Mouse (Mus musculus): ENCODE results near the gene E330021D16Rik.

Gene E330021D16Rik

DNA sequence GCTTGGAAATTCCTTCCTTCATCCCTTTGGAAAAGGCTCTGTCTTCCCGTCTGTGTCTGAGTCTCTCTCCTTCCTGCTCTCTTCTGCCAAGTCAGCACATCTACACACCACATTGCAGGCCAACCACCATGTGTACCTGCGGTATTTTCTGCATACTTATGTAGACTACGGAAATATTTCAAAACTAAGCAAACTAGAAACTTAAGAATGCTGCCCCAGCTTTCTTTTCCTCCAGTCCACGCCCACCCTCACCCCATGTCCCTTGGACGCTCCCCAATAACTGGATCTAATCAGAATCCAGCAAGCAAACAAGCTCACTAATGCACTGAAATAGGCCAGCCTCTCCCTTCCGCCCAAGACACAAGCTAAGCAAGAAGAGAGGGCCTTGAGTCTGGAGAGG, 11.9 kb upstream of the E330021D16Rik start:
- ChIA-PET POLR2A (interaction anchor here in 3 of 4 experiments (0.7 to 3.1 kb wide), 12 partner anchors 35 to 377 kb away, joined by 3 to 13 read pairs (median 5); partner anchors contain the start of gene Hist4h4 (in 1 of the 3)), CTCF (no interaction called here)

DNA sequence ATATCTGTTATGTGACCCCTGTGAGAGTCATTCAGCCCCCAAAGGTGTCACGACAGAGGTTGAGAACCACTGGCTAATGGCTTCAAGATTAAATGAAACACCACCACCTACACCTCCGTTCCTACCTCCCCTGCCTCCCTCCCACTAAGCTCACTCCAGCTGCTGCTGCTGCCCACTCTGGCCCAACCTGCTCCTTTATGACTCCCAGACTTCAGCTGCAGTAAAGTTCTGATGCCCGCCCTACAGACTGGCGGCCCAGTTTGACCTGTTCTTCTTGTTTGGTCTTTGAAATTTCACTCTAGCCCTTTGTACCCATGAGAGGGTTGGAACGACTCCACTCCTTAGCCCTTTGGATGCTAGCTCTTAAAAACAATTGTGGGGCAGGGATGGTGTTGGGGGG, 10.6 kb upstream of the E330021D16Rik start:
- ChIA-PET POLR2A (interaction anchor here in 3 of 4 experiments (0.5 to 6.5 kb wide), 7 partner anchors 44 to 136 kb away, joined by 3 to 62 read pairs (median 5); no protein-coding TSS in a partner anchor), CTCF (interaction anchor here in 2 of 4 experiments (0.6 to 1.2 kb wide), 2 partner anchors 40 to 560 kb away, joined by 3 read pairs; no protein-coding TSS in a partner anchor)

DNA sequence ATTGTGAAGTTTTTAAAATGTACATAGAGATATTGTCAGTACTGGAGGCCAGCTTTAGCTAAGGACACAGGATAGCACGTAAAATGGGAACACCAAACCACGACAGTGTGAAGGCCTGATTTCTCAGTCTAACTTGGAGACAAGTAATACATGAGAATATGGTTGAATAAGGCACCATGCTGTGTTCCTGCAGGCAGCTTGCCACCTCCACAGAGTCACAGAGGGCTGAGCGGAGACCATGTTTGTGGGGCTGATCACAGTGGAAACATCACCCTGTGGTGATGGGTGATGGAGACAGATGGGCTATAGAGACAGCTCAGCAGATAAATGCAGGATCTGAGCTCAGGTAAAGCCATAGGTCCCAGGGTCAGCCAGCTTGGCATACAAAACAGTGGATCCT, 8.8 kb upstream of the E330021D16Rik start:
- POLR2A ChIA-PET = interaction anchor here in 2 of 4 experiments (1.1 to 6.5 kb wide), 13 partner anchors 9 to 135 kb away, joined by 3 to 62 read pairs (median 10); partner anchors contain the start of gene E330021D16Rik (in 1 of the 2)
- CTCF ChIA-PET = interaction anchor here (0.5 to 4.5 kb wide), 7 partner anchors 42 to 315 kb away, joined by 3 to 29 read pairs (median 4); no protein-coding TSS in a partner anchor

DNA sequence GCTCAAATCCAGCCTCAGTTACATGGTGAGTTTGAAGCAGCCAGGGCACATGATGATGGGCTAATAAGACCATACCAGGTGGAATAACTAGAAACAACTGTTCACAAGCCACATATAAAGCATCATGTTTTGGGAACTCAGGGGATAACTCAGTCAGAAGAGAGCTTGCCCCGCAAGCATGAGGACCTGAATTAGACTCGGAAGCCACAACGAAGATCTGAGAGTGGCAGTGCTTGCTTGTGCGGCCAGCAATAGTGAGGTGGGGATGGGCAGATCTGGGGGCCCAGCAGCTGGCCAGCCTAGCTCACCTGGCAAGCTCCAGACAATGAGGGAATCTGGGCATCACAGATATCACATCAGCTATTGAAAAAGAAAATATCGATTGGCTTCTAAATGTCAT, 7.8 kb upstream of the E330021D16Rik start:
- ChIA-PET CTCF (interaction anchor here (0.6 to 4.5 kb wide), 38 partner anchors 13 to 365 kb away, joined by 3 to 36 read pairs (median 4); no protein-coding TSS in a partner anchor), POLR2A (interaction anchor here (0.5 to 6.5 kb wide), 30 partner anchors 8 to 1467 kb away, joined by 3 to 62 read pairs (median 4); partner anchors contain the start of gene Wbp11 (in 1 of the 4))

DNA sequence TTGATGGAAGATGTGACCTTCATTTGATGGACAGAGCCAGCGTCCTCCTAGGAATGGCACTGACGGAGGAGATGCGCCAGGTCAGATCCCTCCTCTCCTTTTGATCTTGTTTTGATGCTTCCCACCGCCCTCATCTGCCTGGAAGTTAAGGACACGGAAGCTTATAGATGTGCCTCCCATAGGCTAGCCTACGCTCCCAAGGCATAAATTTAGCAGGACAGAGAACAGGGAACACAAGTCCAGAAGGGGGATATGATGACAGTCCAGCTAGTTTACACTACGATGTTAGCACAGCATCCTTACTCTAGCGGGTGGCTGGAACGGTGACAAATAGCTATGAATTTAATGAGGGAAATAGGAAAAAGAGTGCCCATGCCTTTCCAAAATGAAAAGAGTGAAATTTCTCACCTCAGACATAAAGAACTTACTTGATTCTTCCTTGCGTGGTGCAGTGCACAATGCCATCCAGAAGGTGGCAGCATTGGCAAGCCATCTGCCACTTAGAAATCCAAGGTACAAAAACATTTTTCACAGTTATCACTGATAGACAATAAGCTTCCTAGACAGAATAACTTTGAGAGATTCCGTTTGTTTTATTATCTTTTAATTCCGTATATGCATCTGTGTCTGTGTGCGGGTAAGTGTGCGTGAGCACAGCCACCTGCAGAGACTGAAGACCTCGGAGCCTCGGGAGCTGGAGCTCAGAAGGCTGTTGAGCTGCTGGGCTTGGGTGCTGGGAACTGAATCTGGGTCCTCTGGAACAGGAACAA, 6.9 kb upstream of the E330021D16Rik start:
- POLR2A ChIA-PET = interaction anchor here (0.5 to 6.5 kb wide), 39 partner anchors 9 to 1466 kb away, joined by 3 to 62 read pairs (median 4); partner anchors contain the start of gene Wbp11 (in 1 of the 4)
- CTCF ChIA-PET = interaction anchor here (0.6 to 4.5 kb wide), 44 partner anchors 14 to 1110 kb away, joined by 3 to 36 read pairs (median 4); no protein-coding TSS in a partner anchor

DNA sequence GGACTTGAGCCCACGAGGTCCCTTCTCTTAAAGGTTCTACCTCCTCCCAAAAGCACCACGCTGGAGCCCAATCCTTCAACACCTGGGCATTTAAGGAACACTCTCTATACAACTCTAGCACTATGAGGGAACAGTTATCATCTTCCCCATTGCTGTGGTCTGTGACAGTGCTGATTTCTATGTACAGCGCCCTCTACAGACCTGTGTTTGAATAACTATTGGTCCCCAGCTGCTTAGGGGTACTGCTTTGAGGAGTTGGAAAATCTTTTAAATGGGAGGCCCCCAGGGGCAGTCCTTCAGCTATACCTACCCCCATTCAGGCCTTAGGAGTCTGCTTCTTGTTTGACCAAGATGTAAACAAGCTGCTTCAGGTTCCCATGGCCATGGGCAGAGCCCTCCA, 5.7 kb upstream of the E330021D16Rik start:
- ChIA-PET POLR2A (interaction anchor here in 3 of 4 experiments (0.6 to 6.5 kb wide), 9 partner anchors 42 to 1500 kb away, joined by 3 to 62 read pairs (median 6); no protein-coding TSS in a partner anchor), CTCF (interaction anchor here (0.5 to 4.5 kb wide), 22 partner anchors 8 to 271 kb away, joined by 3 to 36 read pairs (median 4); no protein-coding TSS in a partner anchor)

DNA sequence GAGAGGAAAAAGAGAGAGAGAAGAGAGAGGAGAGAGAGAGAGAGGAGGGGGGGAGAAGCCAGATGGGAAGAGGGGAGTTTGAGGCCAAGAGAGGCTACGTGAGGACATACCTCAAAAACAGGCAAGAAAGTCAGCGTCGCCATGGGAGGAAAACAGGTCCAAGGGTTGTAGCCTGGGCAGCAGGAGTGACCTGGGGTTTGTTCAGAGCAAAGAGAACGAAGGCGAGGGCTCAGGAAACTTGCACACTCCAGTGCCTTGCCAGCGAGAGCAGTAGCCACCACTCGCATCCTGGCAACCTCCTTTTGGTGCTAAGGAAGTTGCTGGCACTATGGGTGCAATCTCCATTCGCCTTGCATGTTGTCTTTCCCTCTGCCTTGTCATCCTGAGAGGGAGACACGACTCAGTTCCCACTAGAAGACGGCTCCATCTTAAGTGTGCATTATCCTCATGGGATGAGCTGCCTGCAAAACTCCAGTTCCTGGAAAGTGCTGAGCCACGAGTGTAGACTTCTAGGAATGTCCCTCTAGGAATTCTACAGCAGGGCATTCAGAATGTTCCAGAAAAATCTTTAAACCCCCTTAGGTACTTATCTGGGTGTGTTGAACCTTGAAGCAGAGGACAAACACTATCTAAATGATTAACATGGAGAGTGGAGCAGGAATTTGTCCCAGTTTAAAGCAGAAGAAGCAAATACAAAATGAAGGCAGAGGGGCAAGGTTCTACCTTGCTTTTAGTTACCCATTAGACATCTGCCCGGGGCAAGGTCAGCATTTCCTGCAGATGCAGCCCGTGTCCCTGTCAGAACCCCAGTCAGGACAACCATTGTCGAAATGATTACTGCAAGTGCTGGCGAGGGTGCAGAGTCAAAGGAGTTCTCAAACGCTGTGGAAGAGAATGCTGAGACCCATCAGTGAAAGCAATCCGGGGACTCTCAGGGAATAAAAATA, 3.8 kb upstream of the E330021D16Rik start:
- CTCF ChIA-PET = interaction anchor here in 1 of 4 experiments (0.7 kb wide), 1 partner anchor 893 kb away, joined by 4 read pairs; no protein-coding TSS in a partner anchor
- POLR2A ChIA-PET = interaction anchor here in 1 of 4 experiments (1.4 kb wide), 1 partner anchor 124 kb away, joined by 3 read pairs; no protein-coding TSS in a partner anchor

DNA sequence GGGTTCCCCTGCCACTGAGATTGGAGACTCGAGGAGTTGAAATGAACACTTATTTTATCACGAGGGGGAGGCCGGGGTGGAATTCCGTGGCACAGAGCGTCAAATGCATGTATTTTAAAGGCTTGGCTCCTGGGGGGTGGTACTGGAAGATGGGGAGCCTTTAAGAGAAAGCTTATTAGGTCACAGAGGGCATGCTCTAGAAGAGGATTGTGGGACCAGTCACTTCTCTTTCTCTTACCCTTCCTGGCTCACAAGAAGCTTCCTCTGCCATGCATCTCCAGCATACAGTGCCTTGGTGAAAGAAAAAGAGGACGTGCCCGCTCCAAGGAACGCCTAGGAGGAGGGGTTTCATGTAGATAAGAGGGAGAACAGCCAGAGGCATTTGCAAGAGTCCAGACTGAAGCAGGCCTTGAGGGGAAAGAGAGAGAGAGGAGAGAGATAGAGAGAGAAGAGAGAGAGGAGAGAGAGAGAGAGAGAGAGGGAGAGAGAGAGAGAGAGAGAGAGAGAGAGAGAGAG, 3.0 kb upstream of the E330021D16Rik start:
- POLR2A ChIA-PET = interaction anchor here in 3 of 4 experiments (0.5 to 1.4 kb wide), 4 partner anchors 47 to 244 kb away, joined by 3 to 6 read pairs (median 3); no protein-coding TSS in a partner anchor
- CTCF ChIA-PET = no interaction called here

DNA sequence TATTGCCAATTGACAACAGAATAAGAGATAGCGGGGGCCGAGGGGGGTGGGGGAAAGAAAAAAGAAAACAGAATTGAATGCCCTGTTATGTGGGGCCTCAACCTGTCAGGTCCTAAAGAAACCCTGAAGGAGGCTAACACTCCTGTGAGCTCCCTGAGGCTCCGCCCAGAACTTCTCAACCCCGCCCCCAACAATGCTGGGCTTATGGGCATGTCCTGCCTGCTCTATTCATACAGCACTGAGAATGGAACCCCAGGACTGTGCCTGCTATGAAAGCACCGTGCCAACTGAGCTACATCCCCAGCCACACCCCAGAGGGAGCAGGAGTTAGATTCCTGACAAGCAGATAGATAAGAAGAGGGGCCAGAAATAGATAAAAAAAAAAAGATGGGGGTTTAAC, 2.5 kb upstream of the E330021D16Rik start:
- ChIA-PET POLR2A (interaction anchor here in 3 of 4 experiments (0.5 to 1.4 kb wide), 5 partner anchors 44 to 244 kb away, joined by 3 to 6 read pairs (median 3); no protein-coding TSS in a partner anchor), CTCF (no interaction called here)

DNA sequence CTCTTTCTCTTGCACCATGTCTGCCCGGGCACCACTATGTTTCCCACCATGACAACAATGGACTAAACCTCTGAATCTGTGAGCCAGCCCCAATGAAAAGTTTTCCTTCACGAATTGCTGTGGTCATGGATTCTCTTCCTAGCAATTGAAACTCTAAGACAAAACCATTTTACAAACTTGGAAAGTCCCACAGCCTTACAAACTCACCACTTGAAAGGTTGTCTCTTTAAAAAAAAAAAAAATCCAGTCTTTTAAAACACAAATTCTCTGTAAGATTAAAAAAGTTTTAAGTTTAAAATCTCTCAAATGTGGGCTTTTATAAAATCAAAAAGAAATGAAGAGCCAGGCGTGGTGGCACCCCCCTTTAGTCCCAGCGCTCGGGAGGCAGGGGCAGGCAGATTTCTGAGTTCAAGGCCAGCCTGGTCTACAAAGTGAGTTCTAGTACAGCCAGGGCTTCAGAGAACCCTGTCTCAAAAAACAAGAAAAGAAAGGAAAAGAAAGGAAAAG, 1.5 kb downstream of the E330021D16Rik start:
- POLR2A ChIA-PET = no interaction called here
- CTCF ChIA-PET = no interaction called here

DNA sequence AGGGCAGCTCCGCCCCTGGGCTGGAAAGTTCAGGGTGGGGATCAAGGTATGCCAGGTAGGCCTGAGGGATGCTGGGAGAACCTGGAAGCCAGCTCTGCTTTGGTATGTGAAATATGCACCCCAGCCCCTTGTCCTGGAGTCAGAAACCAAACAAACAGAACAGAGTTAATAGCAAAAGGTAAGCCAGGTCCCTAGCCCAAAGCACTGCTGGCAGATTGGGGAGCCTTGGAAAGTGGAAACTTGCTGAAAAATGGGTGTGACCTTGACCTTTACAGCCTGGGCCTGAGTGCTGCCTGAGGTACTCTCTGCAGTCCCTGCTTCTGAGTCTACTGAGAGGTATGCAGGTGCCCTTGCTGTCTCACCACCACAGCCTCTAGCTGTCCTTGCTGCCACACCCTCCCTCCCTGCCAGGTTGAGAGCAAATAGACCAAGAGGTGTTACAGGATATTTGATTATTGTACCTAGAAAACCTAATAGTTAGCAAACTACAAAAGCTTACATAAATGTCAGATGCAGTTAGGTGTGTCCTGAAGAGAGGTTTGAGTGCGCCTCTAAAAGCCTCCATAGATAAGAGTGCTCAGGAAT, 7.7 kb downstream of the E330021D16Rik start:
- POLR2A ChIA-PET = interaction anchor here in 2 of 4 experiments (1.0 to 1.3 kb wide), 2 partner anchors 14 to 111 kb away, joined by 3 read pairs; no protein-coding TSS in a partner anchor
- CTCF ChIA-PET = interaction anchor here in 2 of 4 experiments (0.6 to 0.7 kb wide), 2 partner anchors 25 to 956 kb away, joined by 3 to 5 read pairs; no protein-coding TSS in a partner anchor

DNA sequence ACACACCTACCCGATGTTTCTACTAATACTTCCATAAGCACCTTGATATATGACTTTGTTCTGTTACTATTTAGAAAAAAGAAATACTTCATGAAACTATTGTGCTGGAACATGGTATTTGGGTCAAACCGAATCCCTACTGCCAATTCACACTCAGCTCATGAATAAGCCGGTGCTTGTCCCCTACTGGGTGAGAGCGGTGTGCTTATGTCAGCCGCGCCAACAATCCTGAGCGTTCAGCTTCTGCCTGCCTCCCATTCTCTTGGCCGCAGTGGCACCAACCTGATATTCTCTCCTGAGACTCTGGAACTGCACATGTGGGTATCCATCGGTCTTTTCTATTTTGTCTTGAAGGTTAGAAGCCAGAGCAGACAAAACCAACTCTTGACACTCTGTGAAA, 18.5 kb downstream of the E330021D16Rik start:
- CTCF ChIA-PET = no interaction called here
- POLR2A ChIA-PET = no interaction called here

DNA sequence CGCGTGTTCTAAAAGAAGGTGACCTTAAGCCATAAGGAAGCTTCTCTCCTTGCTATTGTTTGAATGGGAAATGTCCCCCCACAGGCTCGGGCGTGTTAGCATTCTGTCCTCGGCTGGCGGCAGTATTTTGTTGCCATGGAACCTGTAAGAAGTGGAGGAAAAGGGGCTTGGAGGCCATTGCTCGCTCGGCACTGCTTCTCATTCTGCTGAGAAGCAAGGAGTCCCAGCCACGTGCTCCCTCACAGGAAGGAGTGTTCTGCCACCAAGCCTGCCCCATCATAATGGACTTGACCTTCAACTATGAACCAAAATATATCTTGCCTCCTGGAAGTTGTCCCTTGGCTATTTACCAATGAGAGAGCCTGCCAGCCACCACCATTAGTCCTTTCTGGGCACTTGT, 25.1 kb downstream of the E330021D16Rik start:
- POLR2A ChIA-PET = interaction anchor here in 3 of 4 experiments (0.6 to 2.0 kb wide), 4 partner anchors 135 to 1448 kb away, joined by 3 to 7 read pairs (median 4); partner anchors contain the start of gene Hist4h4 (in 1 of the 3)
- CTCF ChIA-PET = interaction anchor here in 2 of 4 experiments (0.7 to 0.9 kb wide), 5 partner anchors 31 to 1350 kb away, joined by 3 to 8 read pairs (median 4); no protein-coding TSS in a partner anchor

DNA sequence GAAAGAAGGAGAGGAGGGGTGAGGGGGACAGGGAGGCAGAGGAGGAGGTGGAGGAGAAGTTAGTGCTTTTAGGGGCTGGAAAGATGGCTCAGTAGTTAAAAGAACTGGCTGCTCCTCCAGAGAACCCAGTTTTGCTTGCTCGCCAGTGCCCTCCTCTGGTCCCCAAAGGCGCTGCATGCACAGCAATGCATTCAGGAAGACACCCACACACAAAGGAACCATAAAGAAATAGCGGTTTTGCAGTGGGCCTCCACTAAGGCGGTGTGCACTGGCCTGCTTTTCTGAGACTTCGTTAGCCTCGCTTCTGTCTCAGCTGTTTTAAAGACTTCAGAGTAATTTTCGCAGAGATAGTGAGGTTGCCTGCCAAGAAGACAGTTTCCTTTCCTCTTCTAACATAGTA, 30.1 kb downstream of the E330021D16Rik start:
- ChIA-PET CTCF (no interaction called here), POLR2A (interaction anchor here in 1 of 4 experiments (0.6 kb wide), 1 partner anchor 135 kb away, joined by 5 read pairs; no protein-coding TSS in a partner anchor)

DNA sequence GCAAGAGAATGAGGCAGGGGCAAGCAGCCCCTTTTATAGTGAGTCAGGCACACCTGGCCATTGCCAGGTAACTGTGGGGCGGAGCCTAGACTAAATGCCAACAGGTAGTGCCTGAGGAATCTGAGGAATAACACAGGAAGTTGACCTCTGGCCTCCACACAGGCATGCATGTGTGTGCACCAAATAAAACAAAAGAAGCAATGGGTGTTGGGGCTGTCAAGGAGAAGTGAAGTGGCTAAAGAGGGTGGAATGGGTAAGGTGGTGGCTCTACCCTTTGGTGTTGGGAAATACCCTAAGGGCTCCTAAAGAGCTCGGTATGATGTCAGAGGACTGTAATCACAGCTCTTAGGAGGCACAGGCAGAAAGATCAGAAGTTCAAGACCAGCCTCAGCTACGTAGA, 32.2 kb downstream of the E330021D16Rik start:
- ChIA-PET CTCF (no interaction called here), POLR2A (interaction anchor here in 1 of 4 experiments (1.1 kb wide), 1 partner anchor 421 kb away, joined by 3 read pairs; no protein-coding TSS in a partner anchor)

DNA sequence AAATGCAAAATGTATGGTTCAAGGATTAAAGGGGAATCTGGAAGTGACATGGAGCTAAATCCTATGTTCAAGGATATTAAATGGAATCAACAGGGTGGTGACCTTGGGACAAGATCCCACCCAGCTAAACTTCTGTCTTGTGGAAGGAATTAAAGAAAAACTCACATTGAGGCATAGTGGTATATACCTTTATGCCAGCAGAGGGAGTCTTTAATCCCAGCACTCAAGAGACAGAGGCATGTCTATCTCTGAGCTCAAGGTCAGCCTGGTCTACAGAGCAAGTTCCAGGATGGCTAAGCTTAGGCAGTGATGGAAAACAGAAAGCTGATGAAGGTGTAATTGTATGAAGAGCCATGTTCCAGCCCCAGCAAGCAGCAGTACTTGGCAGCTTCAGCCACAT, 39.3 kb downstream of the E330021D16Rik start:
- ChIA-PET POLR2A (interaction anchor here in 2 of 4 experiments (0.5 to 0.6 kb wide), 2 partner anchors 226 to 300 kb away, joined by 3 to 8 read pairs; no protein-coding TSS in a partner anchor), CTCF (interaction anchor here in 3 of 4 experiments (0.6 to 0.8 kb wide), 3 partner anchors 35 to 101 kb away, joined by 3 to 4 read pairs (median 3); no protein-coding TSS in a partner anchor)

DNA sequence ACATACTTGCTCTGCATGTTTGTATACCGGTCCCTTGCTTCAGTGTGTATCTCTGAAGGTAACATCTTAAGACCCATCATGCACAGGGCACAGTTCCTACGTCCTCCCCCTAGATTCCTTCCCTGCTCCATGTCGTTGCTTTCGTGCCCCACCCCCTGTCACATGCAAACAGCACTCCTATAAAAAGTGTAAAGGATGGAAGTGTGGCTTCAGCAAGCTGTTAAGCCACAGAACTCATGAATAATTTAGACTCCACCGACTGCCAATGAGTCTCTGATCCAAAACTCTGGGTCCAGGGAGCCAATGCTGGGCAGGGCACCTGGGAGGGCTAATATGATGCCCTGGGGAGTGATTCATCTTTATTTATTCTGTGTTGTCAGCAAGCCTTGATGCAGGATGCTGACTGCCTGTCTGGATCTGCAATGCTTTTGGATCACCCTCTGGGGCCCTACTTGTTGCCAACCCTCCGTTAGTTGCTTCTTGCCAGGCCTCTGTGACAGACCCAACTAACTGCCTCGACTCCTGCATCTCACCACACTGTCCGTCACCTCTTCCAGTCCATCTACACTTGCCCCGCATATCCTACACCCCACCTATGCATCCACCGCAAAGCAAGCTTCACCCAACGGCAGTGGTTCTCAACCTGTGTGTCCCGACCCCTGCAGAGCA, 50.8 kb downstream of the E330021D16Rik start:
- POLR2A ChIA-PET = no interaction called here
- CTCF ChIA-PET = no interaction called here
